10 mouse cellular contexts compared by ENCODE assay signal in genomic region chr13:53463037-53463436, GRCm38 (mm10). TPM values are rescaled to one million over a fixed set of nuclear protein-coding genes. Genes with fewer than 3 reads are reported as not detected.
DNase-seq lines count a peak whose midpoint lies in the region; ATAC-seq lines count a peak whose summit lies in the region.
"Had no signal": no experiment of that assay in that cellular context is flagged by ENCODE, and none has a peak within 500 bp of the region (broad histone marks: within the 10 kb centered on the region; RNA-seq: fewer than 3 reads in every experiment).

No protein-coding gene starts in this region.

- no peak for ATAC-seq in heart, embryonic 11.5 days (replicated peaks; ENCODE audit: insufficient number of reproducible peaks, low FRiP score, low TSS enrichment)
- no peak for ATAC-seq in limb, embryonic 13.5 days (ENCODE audit: low FRiP score, low read depth)

- peaks cover 7% of the 10 kb centered on the region; the same call in 1 of the 2 replicates for H3K4me1 ChIP-seq in heart, embryonic 11.5 days (ENCODE audit: control insufficient read depth, insufficient read depth, low read length)
- peaks cover 47% of the 10 kb centered on the region for H3K4me1 ChIP-seq in limb, embryonic 13.5 days

- 4% methylated on average over 7 of the region's 7 CpGs for WGBS in heart, embryonic 11.5 days (ENCODE audit: insufficient replicate concordance)
- WGBS in limb, embryonic 13.5 days, result 2% methylated on average over 7 of the region's 7 CpGs

- H3K36me3 ChIP-seq in heart, embryonic 11.5 days (ENCODE audit: control insufficient read depth, insufficient read depth, low read length), result no peaks in the 10 kb centered on the region
- H3K36me3 ChIP-seq in limb, embryonic 13.5 days, result no peaks in the 10 kb centered on the region

- no peak for DNase-seq in heart, postnatal 14 days
- peak; percentile 34 for DNase-seq in urinary bladder, postnatal 14 days (ENCODE audit: low spot score)
- no peak for DNase-seq in urinary bladder, adult 2 months (ENCODE audit: low spot score)
- DNase-seq in thymus, postnatal 0 days (ENCODE audit: low spot score), result no peak
- no peak for DNase-seq in thymus, adult 18-20 months
- no peak for DNase-seq in ovary, postnatal 36 days (ENCODE audit: low spot score)
- DNase-seq: gastrocnemius, postnatal 10 days had no signal

- no peaks in the 10 kb centered on the region for H3K9me3 ChIP-seq in heart, embryonic 11.5 days (replicated peaks; ENCODE audit: control insufficient read depth, low read length)
- no peaks in the 10 kb centered on the region for H3K9me3 ChIP-seq in limb, embryonic 13.5 days

- no peak overlapping the region for H3K27ac ChIP-seq in heart, embryonic 11.5 days (ENCODE audit: low read depth, low read length)
- peak overlapping the region; percentile 76 for H3K27ac ChIP-seq in limb, embryonic 13.5 days

- peak overlapping the region; percentile 44 for H3K4me3 ChIP-seq in heart, embryonic 11.5 days (ENCODE audit: low read depth, low read length)
- peak overlapping the region; percentile 48 for H3K4me3 ChIP-seq in limb, embryonic 13.5 days

- intact Hi-C loops in heart, postnatal 14 days (cut with DNase I), result loop anchor here (2.0 to 5.0 kb wide), 3 partner anchors 129 to 299 kb away; no protein-coding TSS in a partner anchor

- H3K27me3 ChIP-seq in heart, embryonic 11.5 days (ENCODE audit: control insufficient read depth, insufficient read depth, low read length), result peaks cover 54% of the 10 kb centered on the region
- peaks cover 68% of the 10 kb centered on the region for H3K27me3 ChIP-seq in limb, embryonic 13.5 days

- H3K4me2 ChIP-seq in heart, embryonic 11.5 days, result peak overlapping the region; percentile 81
- peak overlapping the region; percentile 85 for H3K4me2 ChIP-seq in limb, embryonic 13.5 days (replicated peaks)

- 0 out of 2 replicates have a peak overlapping the region, but pooled peaks have one; percentile 10 for H3K9ac ChIP-seq in heart, embryonic 11.5 days (ENCODE audit: low read depth, low read length)
- 0 out of 2 replicates have a peak overlapping the region, but pooled peaks have one; percentile 35 for H3K9ac ChIP-seq in limb, embryonic 13.5 days

RNA-seq across cellular contexts. Expression of gene Msx2, which starts 9.8 kb away (rescaled TPM):
- polyA plus RNA-seq in heart, embryonic 11.5 days (2014; fragmentation: Nextera tagmentation; extraction: Ambion mirVana), result 10.8 and 10.9 TPM in 2 replicates
- under 1 TPM; 0.65 to 0.71 TPM for total RNA-seq in heart, postnatal 14 days (2021)
- 31.1 and 40.4 TPM in 2 replicates for polyA plus RNA-seq in urinary bladder, adult 2 months (2012; rRNA removed)
- polyA plus RNA-seq in limb, embryonic 13.5 days (2015; fragmentation: Nextera tagmentation; extraction: Ambion mirVana), result 35.7 and 46.1 TPM in 2 replicates
- polyA plus RNA-seq in thymus, postnatal 0 days (2015; fragmentation: Nextera tagmentation; extraction: Ambion mirVana), result 0.07 TPM in 1 of 2 replicates, not detected in the other
- total RNA-seq: megakaryocyte-erythroid progenitor cell, adult 5-6 weeks had no signal

Comparison
In these comparisons a context has a peak if more than half of its experiments do, and no peak if none do; other contexts are left out.
1. RNA of gene Msx2, which starts 9.8 kb away (polyA plus RNA-seq): 35.7 to 46.1 TPM in limb, embryonic 13.5 days, 31.1 to 40.4 TPM in urinary bladder, adult 2 months and 10.8 to 10.9 TPM in heart, embryonic 11.5 days; 0.07 TPM in thymus, postnatal 0 days; every median in the first group is over 10 times any median in the second.